Mouse (Mus musculus) embryo, embryonic 9.5 days (tissue): ENCODE data around the gene Hbb-bs.
"Not testable (repeated sequence)": the region's sequence is repeated elsewhere in the genome, so short reads cannot be mapped to it uniquely, and the experiment has no call there.

Source experiments
- DNase-seq: peaks from one replicate; pipeline ENCODE4 v3.0.0-alpha.2; 2017; ENCODE audit errors: extremely low spot score

Hbb-bs gene

DNA sequence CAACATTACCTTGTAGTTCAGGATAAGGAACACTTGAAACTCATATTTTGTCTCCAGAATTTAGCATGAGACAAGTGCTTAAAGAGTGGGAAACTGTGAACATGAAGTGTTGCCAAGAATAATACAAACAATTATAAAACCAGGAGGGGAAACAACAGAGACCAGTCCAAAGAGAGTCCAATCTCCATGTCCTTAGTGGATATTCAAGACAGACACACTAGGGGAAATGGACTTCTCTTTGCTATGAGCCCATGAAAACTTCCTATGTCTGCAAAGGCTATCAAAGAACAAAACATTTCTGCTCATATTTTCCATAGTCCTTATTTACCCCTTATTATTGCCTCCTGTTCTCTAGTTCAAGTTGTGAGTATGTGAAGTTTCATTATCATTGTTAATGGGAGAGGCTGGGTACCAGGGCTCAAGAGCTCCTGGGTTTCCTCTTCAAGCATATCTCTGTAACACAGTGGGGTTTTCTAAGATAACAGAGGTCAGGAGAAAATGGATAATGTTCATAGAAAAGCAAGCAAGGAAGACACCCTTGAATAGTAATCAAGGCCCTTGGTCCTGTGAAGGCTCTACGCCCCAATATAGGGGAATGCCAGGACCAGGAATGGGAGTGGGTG, 16.6 kb downstream of the Hbb-bs start:
- DNase-seq: no peak

DNA sequence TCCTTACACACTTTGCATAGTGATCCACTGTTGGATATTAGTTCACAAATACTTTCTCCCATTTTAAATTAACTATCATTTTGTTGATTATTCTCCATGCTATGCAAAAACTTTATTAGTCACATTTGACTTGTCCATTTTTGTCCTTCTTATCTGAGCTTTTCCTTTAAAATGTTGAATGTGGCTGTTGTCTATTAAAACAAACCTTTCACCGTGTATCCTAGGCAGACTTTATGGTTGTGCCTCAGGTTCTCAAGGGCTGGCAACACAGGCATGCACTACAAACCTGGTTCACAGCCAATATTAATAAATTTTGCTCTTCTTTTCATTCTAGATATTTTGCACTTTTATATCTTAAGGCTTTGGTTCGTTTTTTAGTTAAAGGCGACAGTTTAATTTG, 17.1 kb downstream of the Hbb-bs start:
- no peak for DNase-seq

DNA sequence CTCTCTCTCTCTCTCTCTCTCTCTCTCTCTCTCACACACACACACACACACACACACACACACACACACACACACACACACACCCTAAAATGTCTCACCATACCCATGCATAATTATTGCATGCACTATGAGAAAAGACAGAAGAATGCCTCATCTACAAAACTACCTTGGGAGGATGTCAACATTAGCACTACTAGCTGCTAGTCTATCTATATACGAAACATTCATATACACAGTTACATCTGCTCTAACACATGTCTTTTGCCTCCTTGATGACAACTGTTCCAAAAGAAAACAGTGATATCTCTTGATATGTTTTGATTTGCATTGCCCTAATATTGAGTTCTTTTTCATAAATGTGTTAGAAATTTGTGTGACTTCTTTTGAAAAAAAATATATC, 17.6 kb downstream of the Hbb-bs start:
- DNase-seq: no peak

DNA sequence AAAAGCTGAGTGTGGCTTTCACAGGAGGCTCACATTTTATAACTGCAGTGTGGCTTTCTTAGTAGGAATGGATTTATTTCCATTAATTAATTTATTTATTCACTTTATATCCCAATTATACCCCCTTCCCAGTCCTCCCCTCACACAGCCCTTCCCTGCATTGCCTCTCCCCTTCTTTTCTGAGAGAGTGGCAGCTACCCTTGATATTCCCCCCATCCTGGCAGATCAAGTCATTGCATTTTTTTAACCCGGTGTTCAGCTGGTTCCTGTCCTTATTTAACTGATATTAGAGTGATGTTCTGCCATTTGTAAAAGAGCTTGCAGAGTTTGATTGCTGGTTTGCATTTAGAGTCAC, 18.1 kb downstream of the Hbb-bs start:
- no peak for DNase-seq

DNA sequence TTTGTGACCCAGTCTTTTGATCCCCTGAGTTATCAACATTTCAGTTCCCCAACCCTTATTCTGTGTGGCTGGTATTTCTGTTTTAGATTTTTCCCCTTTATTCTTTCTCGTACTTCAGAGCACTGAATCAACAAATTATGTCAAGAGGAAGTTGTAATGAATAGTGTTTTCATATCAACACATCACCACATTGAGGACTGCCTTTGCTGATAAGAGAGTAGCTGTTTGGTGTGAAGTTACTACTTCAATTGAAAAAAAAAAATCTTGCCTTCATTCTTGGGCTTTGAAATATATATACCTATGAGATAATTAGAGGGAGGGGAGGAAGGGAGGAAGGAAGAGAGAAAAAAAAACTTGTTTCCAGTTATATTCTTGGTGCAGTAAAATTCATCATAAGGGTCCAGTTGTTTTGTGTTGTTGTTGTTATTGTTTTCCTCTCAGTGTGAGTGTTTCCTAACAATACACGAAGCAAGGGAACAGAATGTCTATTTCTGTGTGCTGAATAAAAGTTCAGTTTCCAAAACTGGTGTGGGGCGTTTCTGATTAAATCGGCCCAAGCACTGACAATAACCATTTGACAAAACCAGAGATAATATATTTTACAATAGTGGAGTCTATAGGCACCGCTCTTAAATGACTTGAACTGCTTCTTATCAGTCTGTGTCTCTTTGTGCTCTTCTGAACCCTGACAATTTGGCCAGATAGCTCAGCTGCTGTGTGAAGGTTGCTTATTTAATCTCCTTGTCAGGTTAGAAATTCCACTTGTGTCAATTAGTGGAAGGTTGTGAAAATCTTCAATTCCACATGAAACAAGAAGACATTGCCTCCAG, 18.7 kb downstream of the Hbb-bs start:
- DNase-seq: no peak

DNA sequence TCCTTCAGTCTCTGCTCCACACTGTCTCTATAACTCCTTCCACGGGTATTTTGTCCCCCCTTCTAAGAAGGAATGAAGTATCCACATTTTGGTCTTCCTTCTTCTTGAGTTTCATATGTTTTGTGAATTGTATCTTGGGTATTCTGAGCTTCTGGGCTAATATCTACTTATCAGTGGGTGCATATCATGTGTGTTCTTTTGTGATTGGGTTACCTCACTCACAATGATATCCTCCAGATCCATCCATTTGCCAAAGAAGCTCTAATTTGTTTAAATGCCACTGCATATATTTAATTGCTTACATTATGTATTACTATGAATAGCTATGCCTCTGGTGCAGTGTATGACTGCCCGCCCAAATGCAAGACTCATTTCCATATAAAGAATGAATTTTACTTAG, 19.8 kb downstream of the Hbb-bs start:
- DNase-seq: not testable (repeated sequence)

DNA sequence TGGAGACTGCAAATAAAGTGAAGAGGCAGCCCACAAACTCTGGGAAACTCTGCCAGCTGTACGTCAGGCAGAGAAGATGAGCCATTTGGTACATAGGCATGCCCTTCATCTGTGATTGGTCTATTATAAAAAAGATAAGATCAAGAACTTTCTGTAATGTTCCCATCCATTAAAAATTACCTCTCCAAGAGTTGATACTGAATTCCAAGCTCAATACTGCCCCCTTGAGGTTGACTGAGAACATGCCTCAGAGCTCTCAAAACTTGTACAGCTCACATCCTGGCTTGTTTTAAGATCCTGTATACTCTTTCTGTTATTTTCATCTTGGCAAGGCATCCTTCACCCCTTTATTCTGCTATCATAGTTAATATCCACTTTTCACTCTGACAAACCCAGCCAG, 21.0 kb downstream of the Hbb-bs start:
- DNase-seq: peak; percentile 26

DNA sequence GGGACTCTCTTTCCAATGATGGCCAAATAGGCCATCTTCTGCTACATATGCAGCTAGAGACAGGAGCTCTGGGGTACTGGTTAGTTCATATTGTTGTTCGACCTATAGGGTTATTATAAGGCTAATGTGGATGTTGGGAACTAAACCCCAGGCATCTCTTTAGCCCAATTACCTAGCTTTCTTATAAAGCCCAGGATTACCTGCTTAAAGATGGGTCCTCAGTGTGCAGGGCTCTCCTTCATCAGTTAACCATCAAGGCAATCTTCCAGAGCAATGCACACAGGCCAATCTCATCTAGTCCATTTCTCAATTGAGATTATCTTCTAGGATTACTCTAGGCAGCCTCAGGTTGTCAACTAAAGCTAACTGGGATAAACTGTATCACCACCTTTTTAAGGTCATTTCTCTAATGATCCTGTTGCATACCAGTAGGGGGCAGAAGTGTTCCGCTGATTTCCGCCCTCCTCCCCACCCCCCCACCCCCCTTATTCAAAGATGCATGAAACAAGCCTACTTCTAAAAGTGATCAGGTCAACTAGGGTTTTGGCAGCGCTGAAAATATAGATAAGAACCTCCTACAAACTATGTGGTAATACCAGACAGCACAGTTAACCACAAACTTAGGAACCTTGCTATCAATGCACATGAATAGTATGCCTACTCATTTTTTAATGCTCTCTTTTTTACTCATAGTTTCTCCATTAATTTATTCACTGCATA, 35.1 kb downstream of the Hbb-bs start:
- peak; percentile 9 for DNase-seq

DNA sequence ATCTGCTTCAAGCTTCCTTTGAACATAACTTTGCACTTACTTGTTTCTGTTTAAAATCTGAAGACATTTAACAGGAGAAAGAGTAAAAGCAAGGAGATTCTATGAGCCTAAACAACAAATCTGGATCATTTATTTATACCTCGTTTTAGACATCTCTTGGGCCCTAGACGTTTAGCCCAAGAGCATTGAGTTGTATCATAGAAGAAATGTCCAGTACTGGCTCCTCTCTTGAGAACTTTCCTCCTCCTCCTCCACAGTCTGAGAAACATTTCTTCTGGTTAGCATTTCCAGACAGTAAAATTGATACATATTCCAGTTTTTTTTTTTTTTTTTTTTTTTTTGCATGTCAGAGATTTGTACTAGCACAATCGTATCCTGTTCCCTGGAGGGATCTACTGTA, 36.2 kb downstream of the Hbb-bs start, which contains the start of gene Olfr67:
TSS of gene Olfr67 (minus strand) at position 101 of the 400 bp plus-strand sequence.
- DNase-seq: no peak

DNA sequence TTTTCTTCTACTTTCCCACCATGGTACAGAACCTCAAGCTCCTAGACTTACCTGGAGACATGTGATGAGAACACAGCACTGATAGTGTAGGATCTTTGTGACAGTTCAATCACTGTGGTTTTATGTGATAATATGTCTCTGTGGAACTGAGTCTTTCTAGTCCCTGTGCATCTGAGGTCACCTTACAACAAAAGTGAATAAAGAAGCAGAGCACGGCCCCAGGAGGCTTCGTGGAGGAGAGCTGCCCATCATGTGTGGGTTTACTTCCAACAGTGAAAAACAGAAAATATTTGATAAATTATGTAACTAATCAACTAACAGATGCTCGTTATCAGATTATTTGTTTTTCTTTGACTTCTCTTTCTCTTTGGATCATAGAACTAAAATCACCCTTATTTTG, 48.3 kb downstream of the Hbb-bs start, which contains the start of gene Olfr68:
TSS of gene Olfr68 (minus strand) at position 101 of the 400 bp plus-strand sequence.
- DNase-seq: no peak

DNA sequence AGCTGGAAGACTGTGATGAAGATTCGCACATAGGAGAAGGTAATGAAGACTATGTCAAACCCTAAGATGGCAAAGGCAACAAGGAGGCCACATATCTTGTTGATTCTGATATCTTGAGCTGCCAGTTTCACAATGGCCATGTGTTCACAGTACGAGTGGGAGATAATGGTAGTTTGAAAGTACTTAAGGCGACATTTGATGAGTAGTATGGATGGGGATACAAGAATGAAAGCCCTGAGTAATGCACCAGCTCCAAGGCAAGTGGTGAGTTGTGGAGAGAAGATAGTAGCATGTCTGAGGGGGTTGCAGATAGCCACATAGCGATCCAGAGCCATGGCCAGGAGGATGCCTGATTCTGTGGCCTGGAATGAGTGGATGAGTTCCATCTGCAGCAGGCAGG, 50.2 kb downstream of the Hbb-bs start:
- DNase-seq: not testable (repeated sequence)
